Mouse (Mus musculus) brain, embryonic 14.5 days (tissue): ENCODE results near the gene Dcp1a.

Source experiments
- CTCF ChIP-seq: fragments of 200-500 bp; IDR thresholded peaks from 2 replicates; pipeline ENCODE4 v1.5.1; 2012; ENCODE audit warnings: inconsistent platforms, mild to moderate bottlenecking, moderate library complexity, borderline replicate concordance; ENCODE audit not compliant: insufficient read depth, insufficient read length; ENCODE audit errors: extremely low read depth
- POLR2A ChIP-seq: fragments of 200-500 bp; IDR thresholded peaks from 2 replicates; pipeline ENCODE4 v1.6.1; 2012; ENCODE audit warnings: mild to moderate bottlenecking, inconsistent platforms, borderline replicate concordance; ENCODE audit not compliant: poor library complexity, insufficient read depth, insufficient read length, severe bottlenecking; ENCODE audit errors: extremely low read depth

DNA sequence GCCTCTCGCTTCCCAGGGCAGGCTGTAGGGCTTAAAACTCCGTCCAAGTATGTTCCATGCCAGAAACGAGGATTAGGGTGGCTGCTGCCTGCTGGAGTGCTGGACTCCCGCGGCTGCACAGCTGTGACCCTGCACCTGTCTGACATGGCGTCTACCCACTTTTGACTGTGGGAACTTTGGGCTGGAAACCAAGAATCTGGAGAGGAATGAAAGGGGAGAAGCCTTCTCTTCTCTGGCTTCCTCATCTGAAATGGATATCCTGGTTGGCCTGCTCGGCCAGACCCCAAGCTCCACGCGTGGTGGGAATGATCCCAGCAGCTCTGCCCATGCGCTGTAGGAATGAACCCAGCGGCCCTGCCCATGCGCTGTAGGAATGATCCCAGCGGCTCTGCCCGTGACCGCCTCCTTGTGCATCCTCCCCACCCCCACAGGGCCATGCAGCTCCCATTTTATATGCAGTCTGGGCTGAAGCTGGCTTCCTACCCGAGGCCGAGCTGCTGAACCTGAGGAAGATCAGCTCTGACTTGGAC, 80.1 kb downstream of the Dcp1a start:
- no peak for TF ChIP-seq CTCF
- no peak for TF ChIP-seq POLR2A
